Mouse (Mus musculus): Measurements from ENCODE around the gene Sapcd2.

Gene Sapcd2

GRCm38 (mm10) chr2:25422587-25423410 lies 50.7 kb downstream of the Sapcd2 start, which contains the start of gene Fut7:
Gene Fut7, plus strand, starts transcription at chr2:25423267.
- peak; percentile 96 for DNase-seq (ENCODE audit: low read depth)

GRCm38 (mm10) chr2:25423626-25424025 lies 51.5 kb downstream of the Sapcd2 start:
- no peak for DNase-seq (ENCODE audit: low read depth)

DNA sequence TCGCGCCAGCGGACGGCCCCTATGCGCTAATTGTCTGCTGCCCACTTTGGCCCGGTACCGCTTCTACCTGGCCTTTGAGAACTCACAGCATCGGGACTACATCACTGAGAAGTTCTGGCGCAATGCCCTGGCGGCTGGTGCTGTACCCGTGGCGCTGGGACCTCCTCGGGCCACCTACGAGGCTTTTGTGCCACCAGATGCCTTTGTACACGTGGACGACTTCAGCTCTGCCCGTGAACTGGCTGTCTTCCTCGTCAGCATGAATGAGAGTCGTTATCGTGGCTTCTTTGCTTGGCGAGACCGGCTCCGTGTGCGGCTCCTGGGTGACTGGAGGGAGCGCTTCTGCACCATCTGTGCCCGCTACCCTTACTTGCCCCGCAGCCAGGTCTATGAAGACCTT lies 53.4 kb downstream of the Sapcd2 start:
- DNase-seq (ENCODE audit: low read depth) = no peak

DNA sequence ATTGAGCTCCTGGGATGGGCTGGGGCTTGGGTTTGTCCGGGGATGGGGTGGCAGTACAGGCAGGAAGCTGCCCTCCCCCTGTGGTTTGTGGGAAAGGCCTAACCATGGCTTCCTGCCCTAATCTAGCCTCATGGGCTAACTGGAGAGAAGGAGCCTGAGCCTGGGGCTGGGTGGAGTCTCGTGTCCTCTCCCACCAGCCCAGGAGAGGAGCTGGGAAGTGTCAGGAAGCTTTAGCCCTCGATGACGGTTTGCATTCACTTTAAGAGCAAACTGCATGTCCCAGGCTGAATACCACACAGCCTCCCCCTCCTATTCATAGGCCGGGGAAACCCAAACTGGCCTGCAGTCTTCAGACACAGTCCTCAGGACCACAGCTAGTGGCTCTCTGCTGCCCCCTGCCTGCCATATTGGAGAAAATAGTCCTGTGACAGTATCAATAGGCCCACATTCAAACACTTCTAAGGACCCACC lies 54.6 kb downstream of the Sapcd2 start:
- peak; percentile 94 for DNase-seq (ENCODE audit: low read depth)

DNA sequence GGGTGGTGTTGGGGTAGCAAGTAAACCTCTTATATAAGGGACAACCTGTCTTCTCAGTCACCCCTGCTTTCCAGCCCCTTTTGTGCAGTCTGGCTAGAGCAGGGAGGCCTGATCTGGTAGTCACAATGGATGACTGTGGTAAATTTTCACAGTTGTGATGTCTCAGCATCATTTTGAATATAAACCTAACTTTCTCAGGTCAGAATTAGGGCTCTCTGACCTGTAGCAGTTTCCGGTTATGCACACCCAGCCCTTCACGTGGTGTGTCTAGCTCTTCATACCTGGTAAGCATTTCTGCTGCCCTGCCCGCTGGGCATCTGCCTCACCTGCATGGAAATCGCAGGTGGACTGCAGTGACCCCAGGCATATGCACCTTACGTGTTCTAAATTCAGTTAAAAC lies 55.1 kb downstream of the Sapcd2 start:
- DNase-seq (ENCODE audit: low read depth) = no peak
